Comparison of ENCODE assay signal across 12 mouse cellular contexts in the genomic region with DNA sequence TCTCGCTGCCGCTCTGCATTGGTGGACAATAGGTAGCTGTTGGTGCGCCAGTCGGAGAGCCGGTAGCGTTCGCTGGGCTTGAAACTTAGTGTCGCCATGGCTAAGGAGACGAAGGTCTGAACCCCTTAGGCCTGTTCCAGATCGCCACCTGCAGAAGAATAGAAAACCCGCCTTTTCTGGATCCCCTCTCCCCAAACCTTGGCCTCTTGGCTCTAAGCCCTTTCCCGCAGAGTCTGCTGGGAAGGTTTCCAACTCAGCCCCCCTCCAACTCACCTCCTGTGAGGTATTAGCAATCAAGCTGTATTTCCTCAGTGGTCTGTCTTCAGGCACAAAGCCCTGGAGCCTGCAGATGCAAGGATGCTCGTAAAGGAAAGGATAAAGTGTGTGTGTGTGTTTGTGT. TPM values are rescaled to one million over a fixed set of nuclear protein-coding genes. Genes with fewer than 3 reads are reported as not detected.
DNase-seq lines count a peak whose midpoint lies in the region; ATAC-seq and TF ChIP-seq lines count a peak whose summit lies in the region.
"Had no signal": no experiment of that assay in that cellular context is flagged by ENCODE, and none has a peak within 500 bp of the region (broad histone marks: within the 10 kb centered on the region; RNA-seq: fewer than 3 reads in every experiment).

No protein-coding gene starts in this region.

- no peak for ATAC-seq in lung, embryonic 14.5 days (ENCODE audit: insufficient read depth)
- no peak for ATAC-seq in hindbrain, embryonic 14.5 days (ENCODE audit: low FRiP score)
- ATAC-seq in neural tube, embryonic 14.5 days (ENCODE audit: low read depth) = no peak

- H3K27me3 ChIP-seq in lung, embryonic 14.5 days (ENCODE audit: insufficient read depth, low read length) = peaks cover 8% of the 10 kb centered on the region
- peaks cover 13% of the 10 kb centered on the region for H3K27me3 ChIP-seq in hindbrain, embryonic 14.5 days (ENCODE audit: control insufficient read depth, insufficient read depth, low read length)
- H3K27me3 ChIP-seq in neural tube, embryonic 14.5 days (ENCODE audit: control insufficient read depth, insufficient read depth, low read length) = no peaks in the 10 kb centered on the region

- intact Hi-C loops in gastrocnemius, adult 2 months (cut with DNase I) = no loop called here

- peak overlapping the region; percentile 50 for H3K4me2 ChIP-seq in lung, embryonic 14.5 days
- H3K4me2 ChIP-seq in hindbrain, embryonic 14.5 days (replicated peaks) = peak overlapping the region; percentile 36
- H3K4me2 ChIP-seq in neural tube, embryonic 14.5 days (ENCODE audit: low read depth, low read length) = peak overlapping the region; percentile 16; the same call in 1 of the 2 replicates
- H3K4me2 ChIP-seq: neural tube, embryonic 12.5 days had no signal

- H3K4me1 ChIP-seq in lung, embryonic 14.5 days (ENCODE audit: insufficient read depth) = peaks cover 4% of the 10 kb centered on the region; the same call in 1 of the 2 replicates
- H3K4me1 ChIP-seq in hindbrain, embryonic 14.5 days (replicated peaks; ENCODE audit: control insufficient read depth, insufficient read depth, low read length) = peaks cover 19% of the 10 kb centered on the region
- peaks cover 7% of the 10 kb centered on the region for H3K4me1 ChIP-seq in neural tube, embryonic 14.5 days (ENCODE audit: control insufficient read depth, insufficient read depth, low read length)

- no peaks in the 10 kb centered on the region for H3K36me3 ChIP-seq in lung, embryonic 14.5 days (ENCODE audit: insufficient read depth)
- no peaks in the 10 kb centered on the region for H3K36me3 ChIP-seq in hindbrain, embryonic 14.5 days (replicated peaks; ENCODE audit: control insufficient read depth, insufficient read depth)
- H3K36me3 ChIP-seq in neural tube, embryonic 14.5 days (ENCODE audit: control insufficient read depth, insufficient read depth, low read length) = no peaks in the 10 kb centered on the region
- H3K36me3 ChIP-seq: liver, embryonic 15.5 days had no signal

- TF ChIP-seq CTCF in gastrocnemius, adult 2 months (IDR thresholded peaks at IDR 0.05) = no peak
- no peak for TF ChIP-seq CTCF in lung, embryonic 14.5 days (IDR thresholded peaks at IDR 0.05; ENCODE audit: low read depth)

- WGBS in lung, embryonic 14.5 days = 33% methylated on average over 13 of the region's 13 CpGs
- 27% methylated on average over 13 of the region's 13 CpGs for WGBS in hindbrain, embryonic 14.5 days
- WGBS in neural tube, embryonic 14.5 days = 28% methylated on average over 13 of the region's 13 CpGs

- H3K9ac ChIP-seq in lung, embryonic 14.5 days = no peak overlapping the region
- H3K9ac ChIP-seq in hindbrain, embryonic 14.5 days = no peak overlapping the region
- 0 out of 2 replicates have a peak overlapping the region, but pooled peaks have one; percentile 21 for H3K9ac ChIP-seq in neural tube, embryonic 14.5 days (replicated peaks; ENCODE audit: low read depth, low read length)
- H3K9ac ChIP-seq: liver, embryonic 15.5 days; neural tube, embryonic 12.5 days had no signal

- H3K9me3 ChIP-seq in lung, embryonic 14.5 days (ENCODE audit: low read depth, low read length) = no peaks in the 10 kb centered on the region
- no peaks in the 10 kb centered on the region for H3K9me3 ChIP-seq in hindbrain, embryonic 14.5 days (ENCODE audit: control insufficient read depth, low read length)
- H3K9me3 ChIP-seq in neural tube, embryonic 14.5 days (ENCODE audit: control insufficient read depth, low read length) = no peaks in the 10 kb centered on the region
- H3K9me3 ChIP-seq: liver, embryonic 15.5 days; neural tube, embryonic 12.5 days had no signal

- no peak for DNase-seq in gastrocnemius, adult 2 months
- no peak for DNase-seq in gastrocnemius, adult 8-10 months (ENCODE audit: low spot score in 2 of 2)
- no peak for DNase-seq in lung, embryonic 14.5 days
- DNase-seq in lung, adult 18-20 months = no peak
- no peak for DNase-seq in hindbrain, embryonic 14.5 days (ENCODE audit: low spot score)
- DNase-seq in thymus, adult 18-20 months = no peak
- DNase-seq in adrenal gland, postnatal 4 days (ENCODE audit: low spot score in 2 of 2) = no peak
- DNase-seq: gastrocnemius, postnatal 10 days had no signal

- peak overlapping the region; percentile 16; the same call in 1 of the 2 replicates for H3K27ac ChIP-seq in gastrocnemius, adult 2 months
- no peak overlapping the region for H3K27ac ChIP-seq in lung, embryonic 14.5 days (ENCODE audit: low read depth)
- H3K27ac ChIP-seq in hindbrain, embryonic 14.5 days = 0 out of 2 replicates have a peak overlapping the region, but pooled peaks have one; percentile 26
- H3K27ac ChIP-seq in neural tube, embryonic 14.5 days (ENCODE audit: low read depth, low read length) = no peak overlapping the region
- H3K27ac ChIP-seq: liver, embryonic 15.5 days; neural tube, embryonic 12.5 days had no signal

- H3K4me3 ChIP-seq in gastrocnemius, adult 2 months = no peak overlapping the region; the same call in 1 of the 2 replicates
- no peak overlapping the region for H3K4me3 ChIP-seq in lung, embryonic 14.5 days (ENCODE audit: low read depth, low read length)
- no peak overlapping the region for H3K4me3 ChIP-seq in hindbrain, embryonic 14.5 days (replicated peaks; ENCODE audit: low read length)
- H3K4me3 ChIP-seq in neural tube, embryonic 14.5 days (ENCODE audit: low read depth, low read length) = no peak overlapping the region
- H3K4me3 ChIP-seq: liver, embryonic 15.5 days; neural tube, embryonic 12.5 days had no signal

RNA-seq across cellular contexts. Expression of a gene that starts 0.6 kb away (rescaled TPM):
- total RNA-seq in gastrocnemius, adult 2 months (2021) = under 1 TPM in 1 of 2 experiments, not detected in 1; 0.64 TPM
- total RNA-seq in gastrocnemius, adult 8-10 months (2022) = under 1 TPM in 3 of 4 experiments, not detected in 1; 0.17 to 0.87 (median 0.40) TPM
- 1.3 and 2.5 TPM in 2 replicates for polyA plus RNA-seq in lung, embryonic 14.5 days (2014; fragmentation: Nextera tagmentation; extraction: Ambion mirVana)
- polyA plus RNA-seq in hindbrain, embryonic 14.5 days (2014; fragmentation: Nextera tagmentation; extraction: Ambion mirVana) = 7.2 and 8.2 TPM in 2 replicates
- 7.7 and 8.8 TPM in 2 replicates for polyA plus RNA-seq in neural tube, embryonic 14.5 days (2014; fragmentation: Nextera tagmentation; extraction: Ambion mirVana)
- 1 to 10 TPM; 4.0 to 5.0 TPM for total RNA-seq in adrenal gland, postnatal 4 days (2021)
- total RNA-seq: common myeloid progenitor, adult 5-6 weeks had no signal

RNA-seq across cellular contexts. Expression of a gene that starts 3.4 kb away (rescaled TPM):
- total RNA-seq in gastrocnemius, adult 2 months (2021) = 1 to 10 TPM; 9.3 to 9.5 TPM
- total RNA-seq in gastrocnemius, adult 8-10 months (2022) = 1 to 10 TPM; 8.1 to 9.5 (median 9.0) TPM
- polyA plus RNA-seq in lung, embryonic 14.5 days (2014; fragmentation: Nextera tagmentation; extraction: Ambion mirVana) = 52.8 and 56.8 TPM in 2 replicates
- polyA plus RNA-seq in hindbrain, embryonic 14.5 days (2014; fragmentation: Nextera tagmentation; extraction: Ambion mirVana) = 56.4 and 57.9 TPM in 2 replicates
- polyA plus RNA-seq in neural tube, embryonic 14.5 days (2014; fragmentation: Nextera tagmentation; extraction: Ambion mirVana) = 51.7 and 54.1 TPM in 2 replicates
- 10 to 100 TPM; 41.3 to 42.0 TPM for total RNA-seq in adrenal gland, postnatal 4 days (2021)

RNA-seq across cellular contexts. Expression of a gene that starts 38.3 kb away (rescaled TPM):
- 1 to 10 TPM in 1 of 2 experiments, under 1 TPM in 1; 0.74 to 6.0 TPM for total RNA-seq in gastrocnemius, adult 2 months (2021)
- total RNA-seq in gastrocnemius, adult 8-10 months (2022) = 1 to 10 TPM in 2 of 4 experiments, under 1 TPM in 2; 0.46 to 1.6 (median 1.1) TPM
- polyA plus RNA-seq in lung, embryonic 14.5 days (2014; fragmentation: Nextera tagmentation; extraction: Ambion mirVana) = 4.0 and 5.2 TPM in 2 replicates
- 8.1 and 9.9 TPM in 2 replicates for polyA plus RNA-seq in hindbrain, embryonic 14.5 days (2014; fragmentation: Nextera tagmentation; extraction: Ambion mirVana)
- 1.3 and 6.1 TPM in 2 replicates for polyA plus RNA-seq in neural tube, embryonic 14.5 days (2014; fragmentation: Nextera tagmentation; extraction: Ambion mirVana)
- 10 to 100 TPM in 1 of 2 experiments, 1 to 10 TPM in 1; 9.3 to 12.8 TPM for total RNA-seq in adrenal gland, postnatal 4 days (2021)
- total RNA-seq: common myeloid progenitor, adult 5-6 weeks had no signal

Comparison
In these comparisons a context has a peak if more than half of its experiments do, and no peak if none do; other contexts are left out.
1. H3K27ac ChIP-seq: peak in gastrocnemius, adult 2 months (single experiment) and hindbrain, embryonic 14.5 days (single experiment); none in lung, embryonic 14.5 days (single experiment) and neural tube, embryonic 14.5 days (single experiment).
2. RNA of a gene that starts 3.4 kb away (total RNA-seq): 41.3 to 42.0 TPM in adrenal gland, postnatal 4 days; 9.3 to 9.5 TPM in gastrocnemius, adult 2 months and 8.1 to 9.5 TPM in gastrocnemius, adult 8-10 months; every median in the first group is over 4 times any median in the second.
3. Peak in every context shown above with its lines, with median percentiles within 50 percentile points of each other: H3K4me2 ChIP-seq.